Mouse (Mus musculus) MEL (cell line): Measurements from ENCODE around the gene Usp54. TPM values are rescaled to one million over a fixed set of nuclear protein-coding genes. Genes with fewer than 3 reads are reported as not detected.
A peak's percentile ranks its signal among the peaks of the same experiment; 100 is the strongest.

ENCODE experiments used
- DNase-seq: peaks from one replicate; pipeline ENCODE4 v3.0.0; 2011; ENCODE audit warnings: low read depth, low spot score
- H3K27ac ChIP-seq: 2 replicates; pipeline ENCODE4 v1.5.1; 2012; ENCODE audit warnings: low read depth, mild to moderate bottlenecking, control low read depth, low read length, moderate library complexity; ENCODE audit not compliant: control insufficient read depth
- H3K27me3 ChIP-seq, 2 experiments: fragments of 150-350 bp in 1 of 2; sonication (generic) in 1 of 2; 2 replicates each; pipeline ENCODE4 v1.6.1; 2012; ENCODE audit warnings: low read length in 2 of 2, mild to moderate bottlenecking in 2 of 2, improper control_type of control experiment in 1 of 2, moderate library complexity in 1 of 2; ENCODE audit not compliant: insufficient read depth in 2 of 2, control insufficient read depth in 1 of 2
- H3K36me3 ChIP-seq, 2 experiments: 2 replicates each; pipeline ENCODE4 v1.6.1; 2012 to 2014; ENCODE audit warnings: low read length in 2 of 2, improper control_type of control experiment in 1 of 2, inconsistent platforms in 1 of 2, mild to moderate bottlenecking in 1 of 2; ENCODE audit not compliant: insufficient read depth in 2 of 2, control insufficient read depth in 1 of 2
- H3K4me1 ChIP-seq, 2 experiments: fragments of 150-350 bp in 1 of 2; sonication (generic) in 1 of 2; 2 replicates each; pipeline ENCODE4 v1.6.1; 2012; ENCODE audit warnings: low read length in 2 of 2, improper control_type of control experiment in 1 of 2, mild to moderate bottlenecking in 1 of 2; ENCODE audit not compliant: insufficient read depth in 2 of 2, control insufficient read depth in 1 of 2
- H3K4me3 ChIP-seq, 2 experiments: fragments of 150-350 bp in 1 of 2; sonication (generic) in 1 of 2; 2 replicates each; pipeline ENCODE4 v1.5.1; 2012; ENCODE audit warnings: low read depth in 2 of 2, low read length in 2 of 2, mild to moderate bottlenecking in 2 of 2, moderate library complexity in 2 of 2, control low read depth in 1 of 2, improper control_type of control experiment in 1 of 2; ENCODE audit not compliant: control insufficient read depth in 1 of 2, insufficient read depth in 1 of 2
- H3K79me2 ChIP-seq: 2 replicates; pipeline ENCODE4 v1.6.1; 2012; ENCODE audit warnings: mild to moderate bottlenecking, low read length, moderate library complexity; ENCODE audit not compliant: control insufficient read depth, poor library complexity, insufficient read depth
- H3K9ac ChIP-seq: 2 replicates; pipeline ENCODE4 v1.6.1; 2012; ENCODE audit warnings: low read depth, mild to moderate bottlenecking, control low read depth, low read length, moderate library complexity; ENCODE audit not compliant: control insufficient read depth, poor library complexity, severe bottlenecking
- H3K9me3 ChIP-seq: fragments of 150-350 bp; sonication (generic); replicated peaks from 2 replicates; pipeline ENCODE4 v1.6.1; 2012; ENCODE audit warnings: mild to moderate bottlenecking, low read length, improper control_type of control experiment, moderate library complexity; ENCODE audit not compliant: insufficient read depth
- BHLHE40 ChIP-seq: IDR thresholded peaks from 2 replicates; pipeline ENCODE4 v1.6.1; 2012; ENCODE audit warnings: low read depth, mild to moderate bottlenecking, inconsistent platforms, low read length, improper control_type of control experiment, borderline replicate concordance
- CTCF ChIP-seq, 3 experiments: IDR thresholded peaks in 2 of 3; conservative IDR thresholded peaks in 1 of 3; 2 replicates each; pipeline ENCODE4 v1.5.1; 2011 to 2012; ENCODE audit warnings: low read length in 3 of 3, low read depth in 2 of 3, mild to moderate bottlenecking in 2 of 3, improper control_type of control experiment in 1 of 3, inconsistent platforms in 1 of 3, mixed read lengths in 1 of 3, moderate library complexity in 1 of 3; ENCODE audit not compliant: control insufficient read depth in 1 of 3, insufficient read depth in 1 of 3, poor library complexity in 1 of 3, severe bottlenecking in 1 of 3
- ELF1 ChIP-seq: IDR thresholded peaks from 2 replicates; pipeline ENCODE4 v1.6.1; 2014; ENCODE audit warnings: low read depth, mild to moderate bottlenecking, inconsistent platforms, low read length, improper control_type of control experiment, moderate library complexity
- EP300 ChIP-seq, 2 experiments: IDR thresholded peaks; 2 replicates each; pipeline ENCODE4 v1.6.1; 2011; ENCODE audit warnings: improper control_type of control experiment in 2 of 2, low read length in 2 of 2, low read depth in 1 of 2, mild to moderate bottlenecking in 1 of 2
- ETS1 ChIP-seq: IDR thresholded peaks from 2 replicates; pipeline ENCODE4 v1.6.1; 2012; ENCODE audit warnings: low read depth, mild to moderate bottlenecking, inconsistent platforms, low read length, improper control_type of control experiment, moderate library complexity
- GATA1 ChIP-seq: IDR thresholded peaks from 2 replicates; pipeline ENCODE4 v1.6.1; 2011; ENCODE audit warnings: low read depth, low read length, improper control_type of control experiment
- MAFK ChIP-seq: IDR thresholded peaks from 2 replicates; pipeline ENCODE4 v1.6.1; 2011; ENCODE audit warnings: low read depth, mild to moderate bottlenecking, low read length, improper control_type of control experiment, borderline replicate concordance
- MAX ChIP-seq: IDR thresholded peaks from 2 replicates; pipeline ENCODE4 v1.6.1; 2011; ENCODE audit warnings: low read length, improper control_type of control experiment
- MAZ ChIP-seq: IDR thresholded peaks from 2 replicates; pipeline ENCODE4 v1.6.1; 2012; ENCODE audit warnings: low read depth, mild to moderate bottlenecking, inconsistent platforms, low read length, improper control_type of control experiment
- MEF2A ChIP-seq: IDR thresholded peaks from 2 replicates; pipeline ENCODE4 v1.6.1; 2014; ENCODE audit warnings: low read depth, mild to moderate bottlenecking, inconsistent platforms, low read length, improper control_type of control experiment; ENCODE audit not compliant: poor library complexity, insufficient replicate concordance, severe bottlenecking; ENCODE audit errors: extremely low read depth
- MXI1 ChIP-seq: IDR thresholded peaks from 2 replicates; pipeline ENCODE4 v1.6.1; 2011; ENCODE audit warnings: mild to moderate bottlenecking, low read depth, low read length, improper control_type of control experiment
- MYC ChIP-seq: IDR thresholded peaks from 2 replicates; pipeline ENCODE4 v1.6.1; 2011; ENCODE audit warnings: low read depth, mild to moderate bottlenecking, low read length, improper control_type of control experiment, moderate library complexity
- RAD21 ChIP-seq: IDR thresholded peaks from 2 replicates; pipeline ENCODE4 v1.6.1; 2011; ENCODE audit warnings: mild to moderate bottlenecking, low read depth, low read length, improper control_type of control experiment
- RCOR1 ChIP-seq: IDR thresholded peaks from 2 replicates; pipeline ENCODE4 v1.6.1; 2012; ENCODE audit warnings: low read depth, mild to moderate bottlenecking, inconsistent platforms, low read length, improper control_type of control experiment
- SIN3A ChIP-seq: IDR thresholded peaks from 2 replicates; pipeline ENCODE4 v1.6.1; 2012; ENCODE audit warnings: low read length, improper control_type of control experiment, inconsistent platforms
- SMC3 ChIP-seq: IDR thresholded peaks from 2 replicates; pipeline ENCODE4 v1.6.1; 2011; ENCODE audit warnings: low read depth, low read length, improper control_type of control experiment
- TAL1 ChIP-seq: IDR thresholded peaks from 2 replicates; pipeline ENCODE4 v1.6.1; 2012; ENCODE audit warnings: mild to moderate bottlenecking, inconsistent platforms, low read length, moderate library complexity, mixed read lengths
- TBP ChIP-seq: IDR thresholded peaks from 2 replicates; pipeline ENCODE4 v1.8.0; 2011; ENCODE audit warnings: low read depth, low read length, improper control_type of control experiment
- TCF12 ChIP-seq: IDR thresholded peaks from 2 replicates; pipeline ENCODE4 v1.6.1; 2014; ENCODE audit warnings: low read depth, mild to moderate bottlenecking, inconsistent platforms, low read length, improper control_type of control experiment, moderate library complexity
- USF2 ChIP-seq, 2 experiments: IDR thresholded peaks; 2 replicates each; pipeline ENCODE4 v1.6.1; 2011 to 2012; ENCODE audit warnings: improper control_type of control experiment in 2 of 2, low read length in 2 of 2, borderline replicate concordance in 1 of 2, inconsistent platforms in 1 of 2, low read depth in 1 of 2, mild to moderate bottlenecking in 1 of 2; ENCODE audit not compliant: insufficient read depth in 1 of 2
- ZC3H11A ChIP-seq: IDR thresholded peaks from 2 replicates; pipeline ENCODE4 v1.6.1; 2012; ENCODE audit warnings: low read depth, mild to moderate bottlenecking, inconsistent platforms, low read length, improper control_type of control experiment
- ZMIZ1 ChIP-seq: IDR thresholded peaks from 2 replicates; pipeline ENCODE4 v1.6.1; 2012; ENCODE audit warnings: low read depth, mild to moderate bottlenecking, inconsistent platforms, low read length, improper control_type of control experiment, moderate library complexity
- polyA plus RNA-seq, 2 experiments: library from polyadenylated mRNA; stranded (reverse) in 1 of 2; unstranded in 1 of 2; fragments of >175 nt in 1 of 2; fragments of >200 nt in 1 of 2; gene quantifications; 2 replicates each; pipeline versions ENCODE4 v1.2.1 to v1.2.4; 2012; ENCODE audit warnings: low replicate concordance in 2 of 2, low read depth in 1 of 2; ENCODE audit not compliant: insufficient read length in 2 of 2, insufficient read depth in 1 of 2, missing spikeins in 1 of 2
- total RNA-seq: library from RNA; depleted of rRNA; stranded (reverse); fragments of 300-350 nt; gene quantifications from 2 replicates; pipeline ENCODE4 v1.2.3, GENCODE M21; 2012

Usp54 gene
- total and polyA plus RNA-seq, 3 experiments = 1.5 to 2.6 TPM; not detected in 1

DNA sequence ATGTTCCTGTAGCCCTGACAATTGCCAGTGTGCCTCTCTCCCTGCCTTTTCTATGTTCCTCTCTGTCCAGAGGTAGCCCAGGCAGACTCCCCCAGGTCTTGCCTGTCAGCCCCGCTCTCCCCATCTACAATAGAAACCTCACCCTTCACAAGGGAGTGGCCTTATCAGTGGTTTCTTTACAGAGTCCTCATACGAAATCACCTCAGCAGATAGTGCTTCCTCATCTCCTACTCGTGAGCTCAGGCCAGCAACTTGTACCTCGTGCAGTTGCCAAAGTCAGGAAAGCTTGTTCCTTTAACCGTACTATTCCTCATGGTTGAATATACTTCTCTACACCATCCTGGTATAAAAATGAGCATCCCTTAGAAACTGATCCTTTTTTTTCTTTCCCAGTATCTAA, 53.4 kb downstream of the Usp54 start:
- H3K9ac ChIP-seq = no peak overlapping the region

DNA sequence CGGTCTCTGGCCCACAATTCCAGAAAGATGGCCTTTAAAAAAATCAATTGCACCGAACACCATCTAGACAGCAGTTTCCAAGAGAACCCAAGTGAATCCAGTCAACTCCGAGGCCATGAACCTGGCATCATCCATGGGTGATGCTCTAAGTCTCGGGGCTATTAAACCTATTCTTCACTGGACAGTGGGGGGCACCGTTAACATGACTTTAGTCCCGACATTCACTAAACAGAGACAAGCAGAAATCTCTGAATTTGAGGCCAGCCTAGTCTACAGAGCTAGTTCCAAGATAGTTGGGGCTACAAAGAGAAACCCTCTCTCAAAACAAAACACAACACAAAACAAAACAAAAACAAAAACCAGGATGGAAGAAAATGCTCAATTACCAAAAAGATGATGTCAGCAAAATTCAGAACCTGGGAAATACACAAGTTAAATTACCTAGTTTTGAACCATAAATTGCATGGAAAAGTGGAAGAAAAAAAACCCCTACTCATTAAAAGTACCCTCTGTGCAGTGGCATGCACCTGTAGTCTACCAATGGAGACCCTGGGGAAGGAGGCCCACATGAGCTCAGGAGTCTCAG, 61.9 kb downstream of the Usp54 start:
- no peak overlapping the region for H3K9ac ChIP-seq
- peak; percentile 15 for DNase-seq
- H3K79me2 ChIP-seq = no peaks in the 10 kb centered on the region
- TF ChIP-seq SMC3 = peak; percentile 57
- peak; percentile 48 for TF ChIP-seq RAD21
- TF ChIP-seq ZC3H11A = peak; percentile 68
- peak in 1 of 3 experiments; percentile 48; a peak in 2 of 6 replicates for TF ChIP-seq CTCF (IDR thresholded peaks at IDR 0.05 in 2 of 3, conservative IDR thresholded peaks at IDR 0.05 in 1 of 3; ENCODE audit: control insufficient read depth in 1 of 3, insufficient read depth in 1 of 3, low read depth in 2 of 3, low read length in 3 of 3, poor library complexity in 1 of 3, severe bottlenecking in 1 of 3)
- TF ChIP-seq MAFK = peak; percentile 63; the same call in 1 of the 2 replicates
- no peak for TF ChIP-seq MXI1
- no peaks in the 10 kb centered on the region for H3K4me1 ChIP-seq
- no peaks in the 10 kb centered on the region for H3K36me3 ChIP-seq
- H3K27me3 ChIP-seq = no peaks in the 10 kb centered on the region
- H3K4me3 ChIP-seq = no peak overlapping the region
- H3K27ac ChIP-seq = no peak overlapping the region
- H3K9me3 ChIP-seq = no peaks in the 10 kb centered on the region

More for the DNA sequence above, 53.4 kb downstream of the Usp54 start:
- Histone ChIP-seq H3K27me3 (no peaks in the 10 kb centered on the region), H3K4me1 (peaks cover 6 to 13% of the 10 kb centered on the region in 2 experiments), H3K36me3 (peaks cover 0 to 17% of the 10 kb centered on the region in 2 experiments; a peak in 2 of 4 replicates), H3K27ac (no peak overlapping the region), H3K9me3 (no peaks in the 10 kb centered on the region), H3K4me3 (no peak overlapping the region), H3K79me2 (no peaks in the 10 kb centered on the region)
- DNase-seq = peak; percentile 72
- no peak for TF ChIP-seq ZMIZ1
- peak; percentile 75 for TF ChIP-seq MYC
- no peak for TF ChIP-seq USF2 (IDR thresholded peaks at IDR 0.05; ENCODE audit: borderline replicate concordance in 1 of 2, insufficient read depth in 1 of 2, low read depth in 1 of 2, low read length in 2 of 2)
- no peak for TF ChIP-seq SMC3
- peak; percentile 42; the same call in 1 of the 2 replicates for TF ChIP-seq MAX
- TF ChIP-seq MXI1 = peak; percentile 70; the same call in 1 of the 2 replicates
- peak; percentile 67 for TF ChIP-seq GATA1
- peak; percentile 66; the same call in 1 of the 2 replicates for TF ChIP-seq BHLHE40
- peak; percentile 35; the same call in 1 of the 2 replicates for TF ChIP-seq ETS1
- peak; percentile 71; the same call in 1 of the 2 replicates for TF ChIP-seq RCOR1
- peak; percentile 36 to 56; a peak in 3 of 4 replicates for TF ChIP-seq EP300 (IDR thresholded peaks at IDR 0.05; ENCODE audit: low read depth in 1 of 2, low read length in 2 of 2)
- TF ChIP-seq TAL1 = no peak
- no peak for TF ChIP-seq MEF2A
- TF ChIP-seq TCF12 = peak; percentile 41; the same call in 1 of the 2 replicates
- no peak for TF ChIP-seq MAZ
- peak; percentile 47; the same call in 1 of the 2 replicates for TF ChIP-seq ELF1
- peak; percentile 49; the same call in 1 of the 2 replicates for TF ChIP-seq TBP
- peak; percentile 45 for TF ChIP-seq SIN3A
